Mouse (Mus musculus) stomach, postnatal 0 days (tissue): ENCODE data around the gene Mettl7a1. TPM values are rescaled to one million over a fixed set of nuclear protein-coding genes. Genes with fewer than 3 reads are reported as not detected.
"Not testable (repeated sequence)": the region's sequence is repeated elsewhere in the genome, so short reads cannot be mapped to it uniquely, and the experiment has no call there.

Experiments used
- ATAC-seq: fragments of 200-750 bp; cut with Nextera tagmentation; 2 replicates; pipeline ENCODE4 v1.8.0; 2017; ENCODE audit not compliant: low FRiP score, low TSS enrichment
- DNase-seq: peaks from one replicate; pipeline ENCODE4 v3.0.0-alpha.2; 2016; ENCODE audit warnings: low spot score
- H3K27ac ChIP-seq: fragments of 300-500 bp; sonication (generic); replicated peaks from 2 replicates; pipeline ENCODE4 v1.5.1; 2014; ENCODE audit warnings: mild to moderate bottlenecking, control low read depth
- H3K27me3 ChIP-seq: fragments of 300-500 bp; sonication (generic); 2 replicates; pipeline ENCODE4 v1.6.1; 2014; ENCODE audit warnings: low read length; ENCODE audit not compliant: control insufficient read depth, insufficient read depth
- H3K36me3 ChIP-seq: fragments of 300-500 bp; sonication (generic); 2 replicates; pipeline ENCODE4 v1.6.1; 2014; ENCODE audit warnings: low read length, mixed read lengths; ENCODE audit not compliant: control insufficient read depth, insufficient read depth
- H3K4me1 ChIP-seq: fragments of 300-500 bp; sonication (generic); replicated peaks from 2 replicates; pipeline ENCODE4 v1.6.1; 2014; ENCODE audit warnings: antibody characterized with exemption; ENCODE audit not compliant: control insufficient read depth, insufficient read depth
- H3K4me2 ChIP-seq: fragments of 300-500 bp; sonication (generic); replicated peaks from 2 replicates; pipeline ENCODE4 v1.6.1; 2014; ENCODE audit warnings: low read depth, mild to moderate bottlenecking, control low read depth, moderate library complexity
- H3K4me3 ChIP-seq: fragments of 300-500 bp; sonication (generic); 2 replicates; pipeline ENCODE4 v1.5.1; 2014; ENCODE audit warnings: low read depth, low read length, control low read depth
- H3K9ac ChIP-seq: fragments of 300-500 bp; sonication (generic); 2 replicates; pipeline ENCODE4 v1.6.1; 2014; ENCODE audit warnings: mild to moderate bottlenecking, low read length, control low read depth, mixed read lengths
- H3K9me3 ChIP-seq: fragments of 300-500 bp; sonication (generic); 2 replicates; pipeline ENCODE4 v1.6.1; 2016; ENCODE audit warnings: low read length; ENCODE audit not compliant: control insufficient read depth
- CTCF ChIP-seq: IDR thresholded peaks from 2 replicates; pipeline ENCODE4 v1.5.1; 2016; ENCODE audit warnings: antibody characterized with exemption, low read depth, mild to moderate bottlenecking, moderate library complexity
- EP300 ChIP-seq: optimal IDR thresholded peaks from 2 replicates; pipeline ENCODE3; 2016; ENCODE audit warnings: antibody characterized with exemption
- WGBS: fragments of 180-500 bp; shearing (Covaris S2); extraction: QIAGEN DNeasy Blood & Tissue Kit; methylation state at CpG from one replicate; pipeline ENCODE4 v1.1.7; 2014; 5-methylcytosine and 5-hydroxymethylcytosine counted together
- polyA plus RNA-seq: library from polyadenylated mRNA; unstranded; fragments of >200 nt; fragmentation: Nextera tagmentation; extraction: Ambion mirVana; gene quantifications from 2 replicates; pipeline ENCODE4 v1.2.1, GENCODE M21; 2015

The Mettl7a1 gene
- polyA plus RNA-seq, 1 experiment from 2014 or later: 9.1 TPM

- Histone ChIP-seq H3K4me2 (no peak overlapping the region), H3K27me3 (no peaks in the 10 kb centered on the region), H3K9ac (no peak overlapping the region), H3K4me3 (no peak overlapping the region), H3K27ac (no peak overlapping the region), H3K9me3 (no peaks in the 10 kb centered on the region), H3K36me3 (no peaks in the 10 kb centered on the region), H3K4me1 (no peaks in the 10 kb centered on the region)
- WGBS: 49% methylated on average over 9 of the region's 9 CpGs
- DNase-seq (no peak), ATAC-seq (peak; percentile 45; the same call in 1 of the 2 replicates)
- no peak for TF ChIP-seq CTCF
- no peak for TF ChIP-seq EP300
Observed at GRCm38 (mm10) chr15:100320295-100320905, 16.5 kb downstream of the Mettl7a1 start.

DNA sequence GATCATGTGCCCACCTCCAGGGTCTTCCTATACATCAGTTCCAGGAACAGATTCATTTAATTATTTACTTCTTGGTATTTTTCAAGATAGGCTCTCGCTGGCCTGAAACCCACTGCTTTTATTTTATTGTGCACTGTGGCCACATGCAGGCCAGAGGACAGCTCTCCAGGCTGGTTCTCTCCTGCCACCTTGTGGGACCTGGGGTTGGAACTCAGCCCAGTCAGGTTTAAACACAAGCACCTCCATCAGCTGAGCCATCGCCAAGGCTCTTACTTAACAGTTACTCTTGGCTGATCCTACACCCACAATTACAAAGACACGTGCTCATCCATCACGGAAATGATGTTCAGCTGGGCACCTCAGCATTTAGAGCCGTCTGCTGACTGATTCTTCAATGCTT is 17.2 kb downstream of the Mettl7a1 start:
- Histone ChIP-seq H3K4me1 (no peaks in the 10 kb centered on the region), H3K4me3 (no peak overlapping the region), H3K36me3 (no peaks in the 10 kb centered on the region), H3K4me2 (no peak overlapping the region), H3K9me3 (no peaks in the 10 kb centered on the region), H3K9ac (no peak overlapping the region), H3K27ac (no peak overlapping the region), H3K27me3 (no peaks in the 10 kb centered on the region)
- 42% methylated on average over 5 of the region's 5 CpGs for WGBS
- ATAC-seq (no peak), DNase-seq (peak; percentile 66)
- TF ChIP-seq EP300 (no peak), CTCF (peak; percentile 73)

GRCm38 (mm10) chr15:100324021-100324591 is 20.2 kb downstream of the Mettl7a1 start:
- Histone ChIP-seq H3K27me3 (no peaks in the 10 kb centered on the region), H3K9me3 (no peaks in the 10 kb centered on the region), H3K36me3 (no peaks in the 10 kb centered on the region), H3K4me2 (no peak overlapping the region), H3K4me3 (no peak overlapping the region), H3K4me1 (no peaks in the 10 kb centered on the region), H3K9ac (no peak overlapping the region), H3K27ac (no peak overlapping the region)
- ATAC-seq (no peak), DNase-seq (peak; percentile 47)
- no peak for TF ChIP-seq EP300
- TF ChIP-seq CTCF: no peak
- WGBS: 72% methylated on average over 12 of the region's 12 CpGs

- TF ChIP-seq CTCF (no peak), EP300 (no peak)
- Histone ChIP-seq H3K36me3 (no peaks in the 10 kb centered on the region), H3K9ac (no peak overlapping the region), H3K4me2 (no peak overlapping the region), H3K4me3 (no peak overlapping the region), H3K9me3 (no peaks in the 10 kb centered on the region), H3K4me1 (no peaks in the 10 kb centered on the region), H3K27ac (no peak overlapping the region), H3K27me3 (no peaks in the 10 kb centered on the region)
- WGBS: 62% methylated on average over 3 of the region's 3 CpGs
- ATAC-seq: no peak
- no peak for DNase-seq
Observed at GRCm38 (mm10) chr15:100325235-100325634, 21.3 kb downstream of the Mettl7a1 start.

GRCm38 (mm10) chr15:100328089-100328488 is 24.1 kb downstream of the Mettl7a1 start:
- TF ChIP-seq CTCF: peak; percentile 26
- not testable (repeated sequence) for H3K4me2 ChIP-seq, H3K27ac ChIP-seq, H3K4me3 ChIP-seq, H3K9me3 ChIP-seq, DNase-seq, ATAC-seq, H3K36me3 ChIP-seq, H3K27me3 ChIP-seq, H3K4me1 ChIP-seq, H3K9ac ChIP-seq
- WGBS: 69% methylated on average over 3 of the region's 4 CpGs

DNA sequence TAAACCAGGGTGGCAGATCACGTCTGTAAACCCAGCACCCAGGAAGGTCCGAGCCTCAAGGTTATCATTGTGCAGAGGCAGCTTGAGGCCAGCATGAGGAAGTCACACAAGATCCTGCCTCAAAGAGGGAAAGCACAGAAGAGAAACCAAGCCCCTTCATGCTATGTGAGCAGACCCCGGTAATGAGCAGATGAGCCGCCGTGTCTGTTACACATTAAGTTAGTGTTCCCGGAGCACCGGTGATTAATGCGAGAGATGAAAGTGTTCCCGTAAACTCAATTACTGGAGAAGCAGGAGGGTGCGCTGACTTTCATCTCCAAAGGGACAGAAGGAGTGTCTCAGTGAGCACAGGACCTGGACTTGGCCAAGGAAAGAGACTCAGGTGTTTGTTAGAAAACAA is 25.4 kb downstream of the Mettl7a1 start:
- not testable (repeated sequence) for H3K27me3 ChIP-seq, H3K4me1 ChIP-seq, H3K4me3 ChIP-seq, ATAC-seq, H3K36me3 ChIP-seq, H3K9ac ChIP-seq, DNase-seq, H3K27ac ChIP-seq, H3K4me2 ChIP-seq, H3K9me3 ChIP-seq
- WGBS: 68% methylated on average over 9 of the region's 10 CpGs
